Mouse (Mus musculus): ENCODE data around the gene Mob3a. TPM values are rescaled to one million over a fixed set of nuclear protein-coding genes. Genes with fewer than 3 reads are reported as not detected.
"Not testable (repeated sequence)": the region's sequence is repeated elsewhere in the genome, so short reads cannot be mapped to it uniquely, and the experiment has no call there.

Gene Mob3a
- polyA plus RNA-seq, 1 experiment from 2014 or later: 43.2 TPM

DNA sequence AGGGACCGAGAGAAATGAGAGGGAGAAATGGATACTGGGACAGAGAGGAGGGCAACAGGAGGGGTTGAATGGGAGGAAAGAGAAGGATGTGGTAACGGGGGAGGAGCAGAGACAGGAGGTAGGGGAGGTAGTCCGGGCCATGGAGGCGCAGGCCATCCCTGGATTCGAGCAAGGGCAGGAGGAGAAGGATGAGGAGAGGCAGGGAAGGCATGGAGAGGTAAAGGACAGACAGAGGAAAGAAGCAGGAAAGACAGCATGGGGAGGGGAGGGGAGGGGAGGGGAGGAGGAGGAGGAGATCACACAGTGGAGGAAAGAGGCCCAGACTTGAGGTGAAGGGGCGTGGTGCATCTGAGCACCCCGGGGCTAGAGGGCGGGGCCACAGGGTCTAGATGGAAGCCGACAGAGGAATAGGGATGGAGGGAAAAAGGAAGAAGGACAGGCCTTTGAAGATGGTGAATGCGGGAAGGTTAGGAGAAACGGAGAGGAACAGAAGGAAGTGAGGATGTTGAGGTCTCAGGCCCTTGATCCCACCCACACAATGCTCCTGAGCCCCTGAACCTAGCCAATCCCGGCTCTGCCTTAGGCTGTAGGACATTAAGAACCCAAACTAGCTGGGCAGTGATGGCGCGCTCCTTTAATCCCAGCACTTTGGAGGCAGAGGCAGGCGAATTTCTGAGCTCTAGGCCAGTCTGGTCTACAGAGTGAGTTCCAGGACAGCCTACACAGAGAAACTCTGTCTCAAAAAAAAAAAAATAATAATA lies 44.7 kb downstream of the Mob3a start, which contains the start of gene Btbd2:
Gene Btbd2 (minus strand): TSS at position 209 of the 761 bp plus-strand sequence.
- H3K27me3 ChIP-seq (ENCODE audit: insufficient read depth, low read length): no peaks in the 10 kb centered on the region
- H3K36me3 ChIP-seq (ENCODE audit: insufficient read depth, low read length): no peaks in the 10 kb centered on the region
- H3K4me1 ChIP-seq (ENCODE audit: insufficient read depth, low read length): peaks cover 34% of the 10 kb centered on the region
- peak; percentile 60 for ATAC-seq (ENCODE audit: low FRiP score, low TSS enrichment)
- peak within 1 kb of the TSS; percentile 96 for H3K4me2 ChIP-seq (replicated peaks; ENCODE audit: low read depth, low read length)
- H3K4me3 ChIP-seq (ENCODE audit: low read length): peak within 1 kb of the TSS; percentile 91
- peak within 1 kb of the TSS; percentile 95 for H3K9ac ChIP-seq (replicated peaks; ENCODE audit: low read length)
- no peaks in the 10 kb centered on the region for H3K9me3 ChIP-seq (ENCODE audit: low read length)
- peak within 1 kb of the TSS; percentile 95 for H3K27ac ChIP-seq (ENCODE audit: low read length)
- WGBS: 21% methylated on average over 15 of the region's 15 CpGs

DNA sequence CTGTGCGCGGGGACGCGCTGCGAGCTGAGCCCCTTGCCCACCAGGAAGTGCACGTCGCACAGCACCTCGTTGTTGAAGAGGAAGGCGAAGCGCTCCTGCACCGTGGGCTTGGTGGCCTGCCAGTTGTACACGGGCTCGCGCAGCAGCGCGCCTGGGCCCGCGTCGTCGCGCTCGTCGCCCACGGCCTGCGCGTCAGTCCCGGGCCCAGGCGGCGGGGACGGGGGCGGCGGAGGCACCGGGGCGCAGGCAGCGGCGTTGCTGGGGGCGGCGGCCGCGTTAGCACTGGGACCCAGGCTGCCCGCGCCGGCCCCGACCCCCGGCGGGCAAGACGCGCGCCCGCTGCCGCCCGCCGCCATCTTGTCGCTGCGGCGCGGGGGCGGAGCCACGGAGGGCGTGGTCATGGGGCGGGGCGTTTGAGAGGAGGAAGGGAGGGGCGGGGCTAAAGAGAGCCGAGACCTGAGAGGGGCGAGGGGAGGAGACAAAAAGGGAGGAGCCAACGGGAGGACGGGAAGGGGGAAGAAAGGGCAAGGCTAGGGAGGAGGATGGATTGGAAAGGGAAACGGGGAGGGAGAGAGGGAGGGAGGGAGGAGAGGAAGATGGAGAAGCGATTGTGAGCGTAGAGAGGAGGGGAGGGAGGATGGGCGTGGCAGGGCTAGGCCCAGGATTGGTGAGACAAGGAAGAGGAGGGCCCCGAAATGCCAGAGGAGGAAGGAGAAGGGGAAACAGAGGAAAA lies 45.5 kb downstream of the Mob3a start:
- WGBS: under 1% methylated on average over 60 of the region's 72 CpGs
- Histone ChIP-seq H3K27ac (ENCODE audit: low read length) (peak overlapping the region; percentile 95), H3K36me3 (ENCODE audit: insufficient read depth, low read length) (no peaks in the 10 kb centered on the region), H3K9ac (replicated peaks; ENCODE audit: low read length) (peak overlapping the region; percentile 95), H3K9me3 (ENCODE audit: low read length) (no peaks in the 10 kb centered on the region), H3K4me3 (ENCODE audit: low read length) (peak overlapping the region; percentile 91), H3K4me2 (replicated peaks; ENCODE audit: low read depth, low read length) (peak overlapping the region; percentile 96), H3K4me1 (ENCODE audit: insufficient read depth, low read length) (peaks cover 34% of the 10 kb centered on the region), H3K27me3 (ENCODE audit: insufficient read depth, low read length) (no peaks in the 10 kb centered on the region)
- peak; percentile 80 for ATAC-seq (ENCODE audit: low FRiP score, low TSS enrichment)

DNA sequence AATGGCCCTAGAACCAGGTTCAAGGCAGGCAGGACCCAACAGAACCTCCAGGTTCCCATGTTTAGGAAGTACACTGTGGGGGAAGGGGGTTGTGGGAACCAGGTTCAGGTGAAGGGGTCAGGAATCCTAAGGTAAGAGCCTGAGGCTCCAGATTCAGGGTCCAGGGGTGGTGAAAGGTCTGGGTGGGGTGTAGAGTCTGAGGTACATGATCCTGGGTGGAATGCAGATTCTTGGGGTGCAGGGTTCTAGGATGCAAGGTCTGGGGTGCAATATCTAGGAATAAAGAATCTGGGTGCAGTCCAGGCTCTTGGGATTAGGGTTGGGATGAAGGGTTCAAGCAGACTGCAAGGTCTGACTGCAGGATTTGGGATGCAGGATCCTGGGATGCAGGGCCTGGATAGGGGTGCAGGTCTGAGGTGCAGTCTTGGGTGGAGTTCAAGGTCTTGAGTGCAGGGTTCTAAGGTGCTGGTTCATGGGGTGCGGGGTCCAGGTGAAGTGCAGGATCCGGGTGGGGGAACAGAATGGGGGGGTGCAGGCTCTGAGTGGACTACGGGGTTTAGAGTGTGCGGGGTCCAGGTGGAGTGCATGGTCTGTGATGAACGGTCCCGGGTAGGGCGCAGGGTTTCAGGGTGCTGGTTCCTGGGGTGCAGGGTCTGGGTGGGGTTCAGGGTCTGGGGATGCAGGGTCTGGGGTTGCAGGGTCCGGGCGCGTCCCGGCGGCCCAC lies 46.2 kb downstream of the Mob3a start:
- H3K4me2 ChIP-seq (replicated peaks; ENCODE audit: low read depth, low read length): peak overlapping the region; percentile 96
- H3K9ac ChIP-seq (replicated peaks; ENCODE audit: low read length): peak overlapping the region; percentile 95
- peak overlapping the region; percentile 56; the same call in 1 of the 2 replicates for H3K27ac ChIP-seq (ENCODE audit: low read length)
- no peaks in the 10 kb centered on the region for H3K36me3 ChIP-seq (ENCODE audit: insufficient read depth, low read length)
- ATAC-seq (ENCODE audit: low FRiP score, low TSS enrichment): peak; percentile 47
- peaks cover 34% of the 10 kb centered on the region for H3K4me1 ChIP-seq (ENCODE audit: insufficient read depth, low read length)
- H3K9me3 ChIP-seq (ENCODE audit: low read length): no peaks in the 10 kb centered on the region
- H3K4me3 ChIP-seq (ENCODE audit: low read length): peak overlapping the region; percentile 91
- no peaks in the 10 kb centered on the region for H3K27me3 ChIP-seq (ENCODE audit: insufficient read depth, low read length)
- 1% methylated on average over 12 of the region's 12 CpGs for WGBS

DNA sequence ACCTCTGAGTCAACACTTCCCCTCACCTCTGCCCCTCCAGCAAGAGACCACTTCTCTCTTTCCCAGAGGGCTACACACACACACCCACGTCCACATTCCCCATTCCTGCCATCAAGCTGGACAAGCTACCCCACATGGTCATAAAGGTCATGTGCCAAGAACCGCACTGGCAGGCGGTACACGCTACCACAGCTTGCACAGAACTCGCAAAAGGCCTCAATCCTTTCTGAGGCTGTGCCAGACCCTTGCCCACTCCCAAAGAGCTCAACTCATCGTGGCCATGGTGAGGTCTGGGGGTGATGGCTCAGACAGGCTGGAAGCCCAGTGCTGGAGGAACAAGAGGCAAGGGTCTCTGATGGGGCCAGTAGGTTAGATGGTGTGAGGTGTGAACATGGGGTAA lies 46.9 kb downstream of the Mob3a start:
- H3K27ac ChIP-seq (ENCODE audit: low read length): no peak overlapping the region
- no peaks in the 10 kb centered on the region for H3K9me3 ChIP-seq (ENCODE audit: low read length)
- 79% methylated on average over 6 of the region's 6 CpGs for WGBS
- no peaks in the 10 kb centered on the region for H3K27me3 ChIP-seq (ENCODE audit: insufficient read depth, low read length)
- no peak overlapping the region; the same call in 1 of the 2 replicates for H3K9ac ChIP-seq (replicated peaks; ENCODE audit: low read length)
- no peak for ATAC-seq (ENCODE audit: low FRiP score, low TSS enrichment)
- 0 out of 2 replicates have a peak overlapping the region, but pooled peaks have one; percentile 3 for H3K4me3 ChIP-seq (ENCODE audit: low read length)
- H3K4me1 ChIP-seq (ENCODE audit: insufficient read depth, low read length): peaks cover 34% of the 10 kb centered on the region
- H3K36me3 ChIP-seq (ENCODE audit: insufficient read depth, low read length): no peaks in the 10 kb centered on the region
- H3K4me2 ChIP-seq (replicated peaks; ENCODE audit: low read depth, low read length): peak overlapping the region; percentile 96

- no peak for ATAC-seq (ENCODE audit: low FRiP score, low TSS enrichment)
- WGBS: 84% methylated on average over 6 of the region's 6 CpGs
- 0 out of 2 replicates have a peak, but pooled peaks cover 3% of the 10 kb centered on the region for H3K36me3 ChIP-seq (ENCODE audit: insufficient read depth, low read length)
- H3K9me3 ChIP-seq (ENCODE audit: low read length): no peaks in the 10 kb centered on the region
- peaks cover 29% of the 10 kb centered on the region for H3K4me1 ChIP-seq (ENCODE audit: insufficient read depth, low read length)
- H3K4me3 ChIP-seq (ENCODE audit: low read length): no peak overlapping the region
- no peaks in the 10 kb centered on the region for H3K27me3 ChIP-seq (ENCODE audit: insufficient read depth, low read length)
- no peak overlapping the region for H3K27ac ChIP-seq (ENCODE audit: low read length)
- no peak overlapping the region for H3K4me2 ChIP-seq (replicated peaks; ENCODE audit: low read depth, low read length)
- H3K9ac ChIP-seq (replicated peaks; ENCODE audit: low read length): no peak overlapping the region
Observed at GRCm38 (mm10) chr10:80653156-80653720, 48.5 kb downstream of the Mob3a start.

- no peak overlapping the region for H3K4me2 ChIP-seq (replicated peaks; ENCODE audit: low read depth, low read length)
- H3K9me3 ChIP-seq (ENCODE audit: low read length): no peaks in the 10 kb centered on the region
- H3K36me3 ChIP-seq (ENCODE audit: insufficient read depth, low read length): peaks cover 25% of the 10 kb centered on the region
- H3K27me3 ChIP-seq (ENCODE audit: insufficient read depth, low read length): no peaks in the 10 kb centered on the region
- H3K4me3 ChIP-seq (ENCODE audit: low read length): no peak overlapping the region
- whole genome bisulfite sequencing: 89% methylated on average over 10 of the region's 10 CpGs
- ATAC-seq (ENCODE audit: low FRiP score, low TSS enrichment): no peak
- H3K27ac ChIP-seq (ENCODE audit: low read length): no peak overlapping the region
- H3K9ac ChIP-seq (replicated peaks; ENCODE audit: low read length): no peak overlapping the region
- peaks cover 13% of the 10 kb centered on the region for H3K4me1 ChIP-seq (ENCODE audit: insufficient read depth, low read length)
Observed at GRCm38 (mm10) chr10:80650392-80650791, 51.4 kb downstream of the Mob3a start.

DNA sequence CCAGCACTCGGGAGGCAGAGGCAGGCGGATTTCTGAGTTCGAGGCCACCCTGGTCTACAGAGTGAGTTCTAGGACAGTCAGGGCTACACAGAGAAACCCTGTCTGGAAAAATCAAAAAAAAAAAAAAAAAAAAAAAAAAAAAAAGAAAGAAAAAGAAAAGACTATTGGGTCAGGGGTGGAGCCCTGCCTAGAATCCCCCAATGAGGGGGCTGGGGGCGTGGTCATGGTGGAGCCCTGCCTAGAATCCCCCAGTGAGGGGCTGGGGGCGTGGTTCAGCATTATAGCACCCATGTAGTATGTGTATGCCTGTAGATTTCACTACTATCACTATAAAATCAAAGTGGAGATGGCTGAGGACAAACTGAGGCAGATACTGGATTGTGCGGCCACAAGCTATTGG lies 51.9 kb downstream of the Mob3a start:
- not testable (repeated sequence) for H3K9ac ChIP-seq (replicated peaks; ENCODE audit: low read length); ATAC-seq (ENCODE audit: low FRiP score, low TSS enrichment); H3K4me2 ChIP-seq (replicated peaks; ENCODE audit: low read depth, low read length); H3K27ac ChIP-seq (ENCODE audit: low read length); H3K4me1 ChIP-seq (ENCODE audit: insufficient read depth, low read length); H3K4me3 ChIP-seq (ENCODE audit: low read length); H3K9me3 ChIP-seq (ENCODE audit: low read length); H3K27me3 ChIP-seq (ENCODE audit: insufficient read depth, low read length)
- WGBS: 88% methylated on average over 6 of the region's 6 CpGs
- H3K36me3 ChIP-seq (ENCODE audit: insufficient read depth, low read length): peaks cover 30% of the 10 kb centered on the region

GRCm38 (mm10) chr10:80646936-80647335 lies 54.8 kb downstream of the Mob3a start:
- Histone ChIP-seq H3K36me3 (ENCODE audit: insufficient read depth, low read length) (peaks cover 56% of the 10 kb centered on the region), H3K4me1 (ENCODE audit: insufficient read depth, low read length) (no peaks in the 10 kb centered on the region), H3K27me3 (ENCODE audit: insufficient read depth, low read length) (no peaks in the 10 kb centered on the region), H3K4me2 (replicated peaks; ENCODE audit: low read depth, low read length) (no peak overlapping the region), H3K9ac (replicated peaks; ENCODE audit: low read length) (no peak overlapping the region), H3K9me3 (ENCODE audit: low read length) (no peaks in the 10 kb centered on the region), H3K4me3 (ENCODE audit: low read length) (no peak overlapping the region), H3K27ac (ENCODE audit: low read length) (no peak overlapping the region)
- 92% methylated on average over 10 of the region's 10 CpGs for WGBS
- no peak for ATAC-seq (ENCODE audit: low FRiP score, low TSS enrichment)

- H3K9me3 ChIP-seq (ENCODE audit: low read length): no peaks in the 10 kb centered on the region
- H3K27me3 ChIP-seq (ENCODE audit: insufficient read depth, low read length): no peaks in the 10 kb centered on the region
- peaks cover 65% of the 10 kb centered on the region for H3K36me3 ChIP-seq (ENCODE audit: insufficient read depth, low read length)
- H3K4me3 ChIP-seq (ENCODE audit: low read length): no peak overlapping the region
- H3K9ac ChIP-seq (replicated peaks; ENCODE audit: low read length): no peak overlapping the region
- H3K4me2 ChIP-seq (replicated peaks; ENCODE audit: low read depth, low read length): no peak overlapping the region
- H3K27ac ChIP-seq (ENCODE audit: low read length): no peak overlapping the region
- 74% methylated on average over 6 of the region's 6 CpGs for whole genome bisulfite sequencing
- H3K4me1 ChIP-seq (ENCODE audit: insufficient read depth, low read length): no peaks in the 10 kb centered on the region
- no peak for ATAC-seq (ENCODE audit: low FRiP score, low TSS enrichment)
Observed at GRCm38 (mm10) chr10:80635345-80635744, 66.4 kb downstream of the Mob3a start.
